Mouse (Mus musculus): ENCODE data around the gene H2-T24. TPM values are rescaled to one million over a fixed set of nuclear protein-coding genes. Genes with fewer than 3 reads are reported as not detected.

The H2-T24 gene
- polyA plus RNA-seq, 1 experiment from 2014 or later = 8.7 TPM

DNA sequence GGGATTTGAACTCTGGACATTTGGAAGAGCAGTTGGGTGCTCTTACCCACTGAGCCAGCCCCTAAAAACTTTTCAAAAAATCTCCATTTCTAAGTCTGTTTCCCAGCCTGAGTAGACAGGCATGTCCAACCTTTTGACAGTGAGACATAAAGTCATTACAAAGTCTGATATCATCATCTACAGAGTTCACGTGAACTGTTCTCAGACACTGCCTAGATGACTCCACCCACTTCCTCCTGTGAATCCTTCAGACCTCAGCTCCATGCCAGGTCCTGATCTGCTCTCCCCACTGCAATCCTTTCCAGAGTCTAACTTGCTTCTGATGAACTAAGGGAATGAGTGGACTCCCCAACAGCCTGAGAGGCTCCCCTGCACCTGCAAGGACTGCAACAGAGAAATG lies 48.2 kb downstream of the H2-T24 start:
- Histone ChIP-seq H3K4me1 (replicated peaks) (peaks cover 27% of the 10 kb centered on the region), H3K36me3 (peaks cover 30% of the 10 kb centered on the region), H3K27me3 (no peaks in the 10 kb centered on the region), H3K4me2 (no peak overlapping the region), H3K4me3 (no peak overlapping the region), H3K27ac (replicated peaks) (no peak overlapping the region), H3K9ac (no peak overlapping the region), H3K9me3 (no peaks in the 10 kb centered on the region)
- WGBS = 72% methylated on average over 1 of the region's 1 CpGs
- ATAC-seq (ENCODE audit: low read depth) = no peak

DNA sequence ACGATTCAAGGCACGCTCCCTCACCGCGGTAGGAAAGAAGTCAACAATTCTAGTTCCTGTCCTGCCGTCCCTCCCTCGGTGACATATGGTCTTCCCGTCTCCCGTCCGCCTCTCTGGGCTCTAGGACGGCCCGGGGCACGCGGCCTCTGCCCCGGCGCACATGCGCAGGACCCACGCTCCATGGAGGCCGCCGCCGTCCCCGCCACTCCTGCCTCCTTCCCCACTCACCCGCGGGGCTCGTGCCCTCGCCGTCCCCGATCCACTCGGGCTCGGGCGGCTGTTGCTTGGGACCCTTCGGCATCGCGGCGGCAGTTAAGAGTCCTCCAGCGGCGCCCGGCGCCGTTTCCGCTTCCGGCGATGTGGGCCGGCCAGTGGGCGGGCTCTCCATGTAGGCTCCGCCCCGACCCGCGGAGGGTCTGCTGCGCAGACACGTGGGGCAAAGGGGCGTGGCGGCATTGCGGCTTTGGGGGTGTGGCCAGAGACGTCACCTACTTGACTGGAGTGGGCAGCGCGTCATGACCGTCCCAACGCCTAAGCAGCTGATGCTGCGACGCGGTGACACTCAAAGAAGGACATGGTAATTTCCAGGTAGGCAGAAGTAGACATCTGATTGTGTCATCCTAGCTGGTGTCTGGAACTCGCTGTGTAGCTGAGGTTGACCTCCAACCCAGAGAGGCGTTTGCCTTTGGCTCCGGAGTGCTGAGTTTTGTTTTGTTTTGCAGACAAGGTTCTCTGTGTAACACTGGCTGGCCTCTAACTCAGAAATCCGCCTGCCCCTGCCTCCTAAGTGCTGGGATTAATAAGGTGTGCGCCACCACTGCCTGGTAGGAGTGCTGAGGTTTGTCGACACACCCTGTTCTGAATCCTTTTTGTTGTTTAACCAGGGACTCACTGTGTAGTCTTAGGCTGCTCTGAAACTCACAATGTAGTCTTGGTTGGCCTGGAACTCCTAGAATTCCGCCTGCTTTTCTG lies 50.7 kb downstream of the H2-T24 start, which contains the start of gene Abcf1:
Abcf1 (minus strand) TSS at position 344 of the 972 bp plus-strand sequence.
- H3K4me3 ChIP-seq = peak within 1 kb of the TSS; percentile 70
- WGBS = under 1% methylated on average over 68 of the region's 68 CpGs
- peak; percentile 96 for ATAC-seq (ENCODE audit: low read depth)
- peaks cover 29% of the 10 kb centered on the region for H3K4me1 ChIP-seq (replicated peaks)
- H3K27me3 ChIP-seq = no peaks in the 10 kb centered on the region
- H3K4me2 ChIP-seq = peak within 1 kb of the TSS; percentile 82
- H3K36me3 ChIP-seq = peaks cover 43% of the 10 kb centered on the region
- H3K27ac ChIP-seq (replicated peaks) = peak within 1 kb of the TSS; percentile 79
- peak within 1 kb of the TSS; percentile 77 for H3K9ac ChIP-seq
- H3K9me3 ChIP-seq = no peaks in the 10 kb centered on the region

DNA sequence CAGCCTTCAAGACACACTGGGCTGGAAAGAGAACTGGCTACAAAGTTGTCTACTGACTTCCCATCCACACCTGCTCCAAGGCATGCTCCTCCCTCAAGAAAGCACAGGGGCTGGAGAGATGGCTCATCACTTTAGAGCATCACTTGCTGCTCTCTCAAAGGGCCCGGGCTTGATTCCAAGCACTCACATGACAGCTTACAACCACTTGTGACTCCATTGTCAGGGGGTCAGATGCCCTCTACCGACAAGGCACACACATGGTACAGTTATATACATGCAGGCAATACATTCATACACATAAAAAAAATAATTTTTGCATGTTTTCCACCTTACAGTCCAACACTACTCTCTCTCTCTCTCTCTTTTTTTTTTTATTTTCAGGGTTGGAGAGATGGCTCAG lies 52.7 kb downstream of the H2-T24 start:
- Histone ChIP-seq H3K4me3 (no peak overlapping the region), H3K27me3 (no peaks in the 10 kb centered on the region), H3K9ac (0 out of 2 replicates have a peak overlapping the region, but pooled peaks have one; percentile 5), H3K9me3 (no peaks in the 10 kb centered on the region), H3K4me2 (no peak overlapping the region), H3K4me1 (replicated peaks) (peaks cover 29% of the 10 kb centered on the region), H3K27ac (replicated peaks) (no peak overlapping the region), H3K36me3 (peaks cover 47% of the 10 kb centered on the region)
- WGBS = 88% methylated on average over 2 of the region's 2 CpGs
- ATAC-seq (ENCODE audit: low read depth) = no peak

DNA sequence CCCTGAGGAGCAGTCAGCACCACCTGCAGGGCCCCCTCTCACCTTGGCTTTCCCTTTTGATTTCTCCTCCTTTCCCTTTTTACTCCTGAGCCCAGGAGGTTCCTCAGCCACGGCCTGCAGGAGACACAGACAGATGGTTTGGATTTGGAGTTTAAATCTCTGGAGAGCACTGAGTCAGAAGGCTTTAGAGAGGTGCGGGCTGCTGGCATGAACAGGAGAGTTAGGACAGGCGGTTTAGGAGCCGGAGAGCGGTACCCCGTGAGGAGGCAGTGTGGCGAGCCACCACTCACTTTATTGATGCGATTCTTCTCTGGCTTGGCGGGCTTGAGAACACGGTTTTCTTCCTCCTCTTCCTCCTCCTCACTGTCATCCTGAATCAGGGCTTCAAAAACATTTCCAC lies 57.1 kb downstream of the H2-T24 start:
- Histone ChIP-seq H3K36me3 (peaks cover 84% of the 10 kb centered on the region), H3K27ac (replicated peaks) (no peak overlapping the region), H3K4me1 (replicated peaks) (peaks cover 14% of the 10 kb centered on the region), H3K9ac (no peak overlapping the region), H3K9me3 (no peaks in the 10 kb centered on the region), H3K27me3 (no peaks in the 10 kb centered on the region), H3K4me2 (no peak overlapping the region), H3K4me3 (no peak overlapping the region)
- WGBS = 89% methylated on average over 10 of the region's 10 CpGs
- no peak for ATAC-seq (ENCODE audit: low read depth)

DNA sequence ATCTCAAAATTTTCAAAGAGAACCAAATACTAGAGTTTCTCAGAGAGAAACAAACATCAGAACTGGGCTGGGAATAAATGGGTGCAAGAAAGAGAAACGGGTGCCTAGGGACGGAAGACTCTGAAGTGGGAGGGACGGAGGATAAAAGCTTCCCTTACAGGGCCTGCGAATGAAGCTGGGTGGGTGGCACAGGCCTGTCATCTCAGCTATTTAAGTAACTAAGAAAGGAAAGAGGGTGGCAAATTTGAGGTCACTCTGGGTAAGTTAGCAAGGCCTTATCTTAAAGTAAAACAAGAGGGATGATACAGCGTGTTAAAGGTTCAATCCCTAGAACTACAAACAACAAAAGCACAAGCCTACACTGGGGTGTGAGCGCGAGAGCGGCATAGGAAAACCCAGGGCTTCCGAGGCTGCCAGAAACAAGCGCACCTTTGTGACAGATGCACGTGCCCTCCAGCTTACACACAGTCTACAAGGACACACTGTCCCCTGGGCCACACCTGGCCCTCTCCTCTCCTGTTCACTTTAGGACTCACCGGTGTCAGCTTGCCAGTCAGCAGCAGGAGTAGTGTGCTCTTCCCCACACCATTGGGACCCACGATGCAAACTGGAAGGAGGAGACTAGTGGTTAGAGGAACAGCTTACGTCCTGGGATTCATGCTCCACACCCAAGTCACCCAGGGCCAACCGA lies 61.7 kb downstream of the H2-T24 start:
- Histone ChIP-seq H3K9ac (no peak overlapping the region), H3K4me2 (no peak overlapping the region), H3K9me3 (no peaks in the 10 kb centered on the region), H3K36me3 (peaks cover 90% of the 10 kb centered on the region), H3K27me3 (no peaks in the 10 kb centered on the region), H3K27ac (replicated peaks) (no peak overlapping the region), H3K4me3 (no peak overlapping the region), H3K4me1 (replicated peaks) (no peaks in the 10 kb centered on the region)
- ATAC-seq (ENCODE audit: low read depth) = no peak
- WGBS = 94% methylated on average over 15 of the region's 15 CpGs

MicroRNA genes within 50 kb of the gene (microRNA counts, 519-probe panel; counts per million panel counts)
- microRNA mmu-miR-877 = not detected

Small RNA genes within 50 kb of the gene (microRNA-seq; reads per million reads assigned to microRNA genes)
- 80.0 reads per million, percentile 52 among the genes with 10 or more reads in this experiment for gene Mir877

Other genes starting within 250 kb of the H2-T24 start
- gene Ier3, start 198.9 kb downstream of the H2-T24 start, polyA plus RNA-seq (2015; fragmentation: Nextera tagmentation; extraction: Ambion mirVana) = 11.2 and 11.6 TPM in 2 replicates
- gene Flot1, start 197.3 kb downstream of the H2-T24 start, polyA plus RNA-seq (2015; fragmentation: Nextera tagmentation; extraction: Ambion mirVana) = 93.6 and 96.5 TPM in 2 replicates
- gene Tubb5, start 182.3 kb downstream of the H2-T24 start, polyA plus RNA-seq (2015; fragmentation: Nextera tagmentation; extraction: Ambion mirVana) = 1,686 and 1,692 TPM in 2 replicates
- gene Mdc1, start 179.0 kb downstream of the H2-T24 start, polyA plus RNA-seq (2015; fragmentation: Nextera tagmentation; extraction: Ambion mirVana) = 7.2 and 9.6 TPM in 2 replicates
- 28.2 and 29.0 TPM in 2 replicates for gene Nrm, start 159.2 kb downstream of the H2-T24 start, polyA plus RNA-seq (2015; fragmentation: Nextera tagmentation; extraction: Ambion mirVana)
- 28.9 and 33.6 TPM in 2 replicates for gene Ppp1r18, start 155.0 kb downstream of the H2-T24 start, polyA plus RNA-seq (2015; fragmentation: Nextera tagmentation; extraction: Ambion mirVana)
- gene Dhx16, start 140.7 kb downstream of the H2-T24 start, polyA plus RNA-seq (2015; fragmentation: Nextera tagmentation; extraction: Ambion mirVana) = 31.0 and 39.6 TPM in 2 replicates
- 45.1 and 50.5 TPM in 2 replicates for gene 2310061I04Rik, start 123.1 kb downstream of the H2-T24 start, polyA plus RNA-seq (2015; fragmentation: Nextera tagmentation; extraction: Ambion mirVana)
- 357 and 369 TPM in 2 replicates for gene Atat1, start 110.5 kb downstream of the H2-T24 start, polyA plus RNA-seq (2015; fragmentation: Nextera tagmentation; extraction: Ambion mirVana)
- gene Mrps18b, start 104.2 kb downstream of the H2-T24 start, polyA plus RNA-seq (2015; fragmentation: Nextera tagmentation; extraction: Ambion mirVana) = 56.1 and 62.7 TPM in 2 replicates
- 44.6 and 45.9 TPM in 2 replicates for gene Ppp1r10, start 104.1 kb downstream of the H2-T24 start, polyA plus RNA-seq (2015; fragmentation: Nextera tagmentation; extraction: Ambion mirVana)
- gene Abcf1, start 50.8 kb downstream of the H2-T24 start, polyA plus RNA-seq (2015; fragmentation: Nextera tagmentation; extraction: Ambion mirVana) = 90.5 and 111 TPM in 2 replicates
- gene Gnl1, start 40.7 kb downstream of the H2-T24 start, polyA plus RNA-seq (2015; fragmentation: Nextera tagmentation; extraction: Ambion mirVana) = 47.9 and 50.0 TPM in 2 replicates
- gene Prr3, start 40.3 kb downstream of the H2-T24 start, polyA plus RNA-seq (2015; fragmentation: Nextera tagmentation; extraction: Ambion mirVana) = 64.0 and 69.4 TPM in 2 replicates
- 2.3 and 3.3 TPM in 2 replicates for gene H2-T23, start 12.3 kb upstream of the H2-T24 start, polyA plus RNA-seq (2015; fragmentation: Nextera tagmentation; extraction: Ambion mirVana)
- gene H2-T22, start 22.2 kb upstream of the H2-T24 start, polyA plus RNA-seq (2015; fragmentation: Nextera tagmentation; extraction: Ambion mirVana) = 7.1 and 7.9 TPM in 2 replicates
- gene Gm6034, start 22.4 kb upstream of the H2-T24 start, polyA plus RNA-seq (2015; fragmentation: Nextera tagmentation; extraction: Ambion mirVana) = not detected in 2 replicates
- gene Gm11127, start 37.8 kb upstream of the H2-T24 start, polyA plus RNA-seq (2015; fragmentation: Nextera tagmentation; extraction: Ambion mirVana) = not detected in 2 replicates
- gene Gm19684, start 101.1 kb upstream of the H2-T24 start, polyA plus RNA-seq (2015; fragmentation: Nextera tagmentation; extraction: Ambion mirVana) = not detected in 2 replicates
- gene Gm7030, start 108.9 kb upstream of the H2-T24 start, polyA plus RNA-seq (2015; fragmentation: Nextera tagmentation; extraction: Ambion mirVana) = not detected in 2 replicates
- not detected in 2 replicates for gene Gm8909, start 148.0 kb upstream of the H2-T24 start, polyA plus RNA-seq (2015; fragmentation: Nextera tagmentation; extraction: Ambion mirVana)
- gene H2-T3, start 169.7 kb upstream of the H2-T24 start, polyA plus RNA-seq (2015; fragmentation: Nextera tagmentation; extraction: Ambion mirVana) = not detected in 2 replicates
- gene Rpp21, start 237.5 kb upstream of the H2-T24 start, polyA plus RNA-seq (2015; fragmentation: Nextera tagmentation; extraction: Ambion mirVana) = 93.9 and 122 TPM in 2 replicates